Mouse (Mus musculus) thymus, adult 2 months (tissue): ENCODE measurements around the gene Zc3h12d.

Experiments
- CTCF ChIP-seq: fragments of 200-500 bp; IDR thresholded peaks from 2 replicates; pipeline ENCODE4 v1.5.1; 2012; ENCODE audit warnings: mild to moderate bottlenecking, control low read depth, low read length, moderate library complexity, borderline replicate concordance; ENCODE audit not compliant: control insufficient read depth, poor library complexity, insufficient read depth; ENCODE audit errors: extremely low read depth
- POLR2A ChIP-seq: fragments of 200-500 bp; IDR thresholded peaks from 2 replicates; pipeline ENCODE4 v1.6.1; 2012; ENCODE audit warnings: mild to moderate bottlenecking, low read length, control low read depth, moderate library complexity; ENCODE audit not compliant: control insufficient read depth, poor library complexity, insufficient read depth; ENCODE audit errors: extremely low read depth

DNA sequence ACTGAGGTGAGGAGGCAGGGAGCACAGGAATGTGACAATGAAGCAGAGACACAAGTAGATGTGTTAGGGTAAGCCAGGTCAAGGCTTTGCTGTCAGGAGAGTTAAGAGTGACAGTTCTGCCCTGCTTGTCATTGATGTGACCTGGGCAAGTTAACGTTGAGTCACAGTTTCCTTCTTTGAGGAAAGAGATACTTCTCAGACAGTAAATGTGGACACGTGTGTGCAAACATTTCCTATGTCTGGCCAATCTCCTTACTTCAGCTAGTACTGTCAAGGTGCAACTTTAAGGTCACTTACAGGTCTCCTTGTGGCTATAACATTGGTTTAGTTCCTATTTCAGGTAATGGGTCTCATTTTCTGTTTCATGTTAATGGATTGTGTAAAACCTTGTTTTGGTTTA is 15.8 kb upstream of the Zc3h12d start:
- TF ChIP-seq CTCF (no peak), POLR2A (no peak)
